Mouse (Mus musculus): Measurements from ENCODE around the gene Esrrb.

DNA sequence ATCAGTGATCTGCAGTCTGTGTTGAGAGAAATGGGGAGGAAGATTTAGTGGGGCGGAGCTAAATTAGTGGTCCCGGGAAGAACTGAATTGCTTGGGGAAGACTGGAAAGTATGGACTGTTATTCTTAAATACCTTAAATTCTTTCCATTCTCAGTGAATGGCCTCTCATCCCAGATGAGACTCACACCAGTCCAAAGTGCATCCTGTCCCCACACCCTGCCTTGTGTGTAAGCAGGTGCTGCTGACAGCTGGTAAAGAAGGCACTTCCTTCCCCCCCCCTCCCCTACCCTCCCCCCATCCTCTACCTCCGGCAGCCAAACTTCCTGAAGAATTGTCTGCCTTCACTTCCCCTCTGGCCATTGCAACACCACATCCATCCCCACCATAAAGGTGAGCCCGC is 105.3 kb downstream of the Esrrb start:
- TF ChIP-seq ZC3H11A (IDR thresholded peaks at IDR 0.05; ENCODE audit: borderline replicate concordance, low read depth, low read length) (no peak), HCFC1 (IDR thresholded peaks at IDR 0.05; ENCODE audit: borderline replicate concordance, insufficient read depth, low read length) (no peak)

Data from ES-E14 (cell line).